Mouse (Mus musculus) midbrain, postnatal 0 days (tissue): ENCODE measurements around the gene Arxes1. TPM values are rescaled to one million over a fixed set of nuclear protein-coding genes. Genes with fewer than 3 reads are reported as not detected.
"Not testable (repeated sequence)": the region's sequence is repeated elsewhere in the genome, so short reads cannot be mapped to it uniquely, and the experiment has no call there.

ENCODE experiments used
- ATAC-seq: fragments of 200-750 bp; cut with Nextera tagmentation; 2 replicates; pipeline ENCODE4 v1.8.0; 2017; ENCODE audit warnings: moderate number of reproducible peaks, mild to moderate bottlenecking, moderate TSS enrichment, moderate library complexity; ENCODE audit not compliant: low FRiP score
- DNase-seq: peaks from one replicate; pipeline ENCODE4 v3.0.0-alpha.2; 2015; ENCODE audit warnings: low spot score
- H3K27ac ChIP-seq: fragments of 300-500 bp; sonication (generic); 2 replicates; pipeline ENCODE4 v1.5.1; 2014; ENCODE audit warnings: low read depth, mild to moderate bottlenecking, low read length, mixed read lengths
- H3K27me3 ChIP-seq: fragments of 300-500 bp; sonication (generic); 2 replicates; pipeline ENCODE4 v1.6.1; 2014; ENCODE audit warnings: low read length, control low read depth, mixed read lengths; ENCODE audit not compliant: insufficient read depth
- H3K36me3 ChIP-seq: fragments of 300-500 bp; sonication (generic); 2 replicates; pipeline ENCODE4 v1.6.1; 2014; ENCODE audit warnings: low read length, control low read depth, mixed read lengths; ENCODE audit not compliant: insufficient read depth
- H3K4me1 ChIP-seq: fragments of 300-500 bp; sonication (generic); 2 replicates; pipeline ENCODE4 v1.6.1; 2014; ENCODE audit warnings: mild to moderate bottlenecking, control low read depth, antibody characterized with exemption, low read length, mixed read lengths; ENCODE audit not compliant: insufficient read depth
- H3K4me2 ChIP-seq: fragments of 300-500 bp; sonication (generic); 2 replicates; pipeline ENCODE4 v1.6.1; 2014; ENCODE audit warnings: low read depth, mild to moderate bottlenecking, low read length, mixed read lengths; ENCODE audit not compliant: poor library complexity, severe bottlenecking
- H3K4me3 ChIP-seq: fragments of 300-500 bp; sonication (generic); 2 replicates; pipeline ENCODE4 v1.5.1; 2014; ENCODE audit warnings: low read depth, mild to moderate bottlenecking, low read length, moderate library complexity
- H3K9ac ChIP-seq: fragments of 300-500 bp; sonication (generic); replicated peaks from 2 replicates; pipeline ENCODE4 v1.6.1; 2014; ENCODE audit warnings: mild to moderate bottlenecking, low read length, moderate library complexity, mixed read lengths; ENCODE audit not compliant: poor library complexity, severe bottlenecking
- H3K9me3 ChIP-seq: fragments of 300-500 bp; sonication (generic); 2 replicates; pipeline ENCODE4 v1.6.1; 2016; ENCODE audit warnings: low read length, control low read depth
- CTCF ChIP-seq: IDR thresholded peaks from 2 replicates; pipeline ENCODE4 v1.5.1; 2016; ENCODE audit warnings: antibody characterized with exemption, mild to moderate bottlenecking
- WGBS: fragments of 180-500 bp; shearing (Covaris S2); extraction: QIAGEN DNeasy Blood & Tissue Kit; methylation state at CpG from one replicate; pipeline ENCODE4 v1.1.7; 2014; 5-methylcytosine and 5-hydroxymethylcytosine counted together
- polyA plus RNA-seq: library from polyadenylated mRNA; unstranded; fragments of >200 nt; fragmentation: Nextera tagmentation; extraction: Ambion mirVana; gene quantifications from 2 replicates; pipeline ENCODE4 v1.2.1, GENCODE M21; 2015
- total RNA-seq: library from RNA; depleted of rRNA; stranded (reverse); fragments of >200 nt; gene quantifications from 2 replicates; pipeline ENCODE4 v1.2.3, GENCODE M21; 2014; rRNA removed

Gene Arxes1
- total RNA-seq (73.3 and 85.3 TPM in 2 replicates), polyA plus RNA-seq (228 and 243 TPM in 2 replicates)

DNA sequence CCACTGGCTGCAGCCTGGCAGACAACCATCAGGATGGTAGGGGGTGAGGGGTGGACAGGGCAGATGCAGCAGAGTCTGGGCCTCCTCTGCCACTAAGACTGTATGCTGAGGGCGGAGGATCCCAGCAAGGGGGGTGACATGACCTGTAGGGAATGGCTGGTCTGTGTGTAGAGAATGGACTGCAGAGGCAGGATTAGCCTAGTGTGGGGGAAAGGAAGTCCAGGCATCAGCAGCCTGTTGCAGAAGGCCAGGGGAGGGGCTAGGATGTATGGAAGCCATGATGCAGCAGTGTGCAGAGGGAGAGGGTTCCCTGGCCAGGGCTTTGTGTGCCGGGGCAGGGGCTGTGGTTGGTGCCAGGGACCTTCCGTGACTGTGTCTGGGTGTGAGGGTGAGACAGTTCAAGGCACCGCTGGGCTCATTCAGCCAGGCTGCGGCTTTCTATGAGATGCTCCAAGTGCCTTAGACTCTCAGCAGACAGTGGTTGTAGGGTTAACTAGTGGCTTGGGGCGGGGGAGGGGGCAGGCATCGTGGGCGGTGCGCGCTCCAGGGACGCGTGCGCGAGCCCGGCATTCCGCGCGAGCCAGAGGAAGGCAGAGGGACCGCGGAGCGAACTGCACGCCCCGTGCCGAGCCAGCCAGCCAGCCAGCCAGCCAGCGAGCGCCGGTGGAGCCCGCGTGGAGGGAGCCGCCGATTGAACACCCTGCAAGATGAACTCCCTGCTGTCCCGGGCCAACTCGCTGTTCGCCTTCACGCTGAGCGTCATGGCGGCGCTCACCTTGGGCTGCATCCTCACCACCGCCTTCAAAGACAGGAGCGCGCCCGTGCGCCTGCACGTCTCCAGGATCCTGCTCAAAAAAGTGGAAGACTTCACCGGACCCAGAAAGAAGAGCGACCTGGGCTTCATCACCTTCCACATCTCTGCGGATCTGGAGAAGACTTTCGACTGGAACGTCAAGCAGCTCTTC lies at the start of gene Arxes1:
Gene Arxes1, plus strand, starts transcription at position 569 of the 965 bp plus-strand sequence.
- Histone ChIP-seq H3K4me2 (peak within 1 kb of the TSS; percentile 42), H3K4me3 (peak within 1 kb of the TSS; percentile 35)
- DNase-seq (peak; percentile 3), ATAC-seq (peak; percentile 94)
- H3K36me3 ChIP-seq, H3K27me3 ChIP-seq, H3K9me3 ChIP-seq, H3K4me1 ChIP-seq, H3K27ac ChIP-seq, H3K9ac ChIP-seq: not testable (repeated sequence)
- WGBS, result 13% methylated on average over 14 of the region's 49 CpGs

DNA sequence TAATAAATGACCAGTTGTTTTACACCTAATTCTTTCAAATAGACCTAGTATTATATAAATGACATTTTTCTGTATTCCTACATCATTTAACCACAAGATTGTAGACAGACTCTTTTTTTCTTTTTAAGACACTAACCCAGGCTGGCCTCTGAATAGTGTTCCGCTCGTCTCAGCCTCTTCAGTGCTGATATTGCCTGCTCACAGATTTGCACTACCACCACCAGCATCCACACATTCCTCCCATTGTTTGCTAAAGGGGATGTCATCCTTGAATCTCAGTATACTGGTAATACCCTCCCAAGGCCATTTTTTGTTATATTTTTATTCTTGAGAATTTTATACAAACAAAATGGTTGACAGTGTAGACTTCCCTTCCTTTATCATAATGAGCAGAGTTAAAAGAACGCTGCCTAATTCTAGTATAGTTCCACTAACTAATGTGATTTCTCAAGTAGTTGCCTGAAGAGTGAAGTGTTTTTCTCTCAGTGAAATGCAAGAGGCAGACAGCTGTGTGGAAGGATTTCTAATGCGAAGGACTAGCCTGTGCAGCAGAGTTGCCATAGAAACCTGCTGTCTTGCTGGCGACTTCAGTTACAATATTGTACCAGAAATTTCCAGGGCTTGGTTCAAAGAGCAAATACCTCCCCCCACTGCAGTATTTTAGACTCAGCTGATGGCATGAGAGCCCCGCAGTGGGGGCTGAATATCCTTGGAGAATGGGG lies 48.5 kb upstream of the Arxes1 start:
- Histone ChIP-seq H3K4me3 (no peak overlapping the region), H3K36me3 (no peaks in the 10 kb centered on the region), H3K4me2 (no peak overlapping the region), H3K9ac (no peak overlapping the region), H3K27me3 (no peaks in the 10 kb centered on the region), H3K9me3 (no peaks in the 10 kb centered on the region), H3K27ac (peak overlapping the region; percentile 63; the same call in 1 of the 2 replicates), H3K4me1 (no peaks in the 10 kb centered on the region)
- ATAC-seq (peak; percentile 65; the same call in 1 of the 2 replicates), DNase-seq (peak; percentile 54)
- WGBS, result 38% methylated on average over 6 of the region's 6 CpGs
- TF ChIP-seq CTCF, result no peak

DNA sequence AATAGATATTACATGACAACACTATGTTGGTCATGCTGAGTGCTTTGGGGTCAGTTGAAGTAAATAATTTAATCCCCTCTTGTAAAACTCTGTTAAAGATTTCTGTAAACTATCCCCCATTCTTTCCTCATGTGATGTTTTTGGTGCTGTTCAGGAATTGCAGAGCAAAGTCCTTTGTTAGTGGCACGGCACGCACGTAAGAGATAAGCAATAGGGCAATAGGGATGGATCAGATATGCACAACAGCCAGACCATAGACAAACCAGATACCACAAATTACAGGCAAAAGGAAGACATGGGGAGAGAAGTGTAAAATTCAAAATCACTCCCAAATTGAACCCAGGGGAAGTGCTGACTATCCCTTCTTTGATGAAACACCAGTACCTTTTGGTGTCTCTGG lies 46.9 kb upstream of the Arxes1 start:
- Histone ChIP-seq H3K27me3 (no peaks in the 10 kb centered on the region), H3K4me2 (no peak overlapping the region), H3K4me3 (no peak overlapping the region), H3K4me1 (no peaks in the 10 kb centered on the region), H3K9me3 (no peaks in the 10 kb centered on the region), H3K27ac (no peak overlapping the region), H3K36me3 (no peaks in the 10 kb centered on the region), H3K9ac (no peak overlapping the region)
- TF ChIP-seq CTCF, result no peak
- DNase-seq (no peak), ATAC-seq (no peak)
- 92% methylated on average over 3 of the region's 3 CpGs for WGBS

DNA sequence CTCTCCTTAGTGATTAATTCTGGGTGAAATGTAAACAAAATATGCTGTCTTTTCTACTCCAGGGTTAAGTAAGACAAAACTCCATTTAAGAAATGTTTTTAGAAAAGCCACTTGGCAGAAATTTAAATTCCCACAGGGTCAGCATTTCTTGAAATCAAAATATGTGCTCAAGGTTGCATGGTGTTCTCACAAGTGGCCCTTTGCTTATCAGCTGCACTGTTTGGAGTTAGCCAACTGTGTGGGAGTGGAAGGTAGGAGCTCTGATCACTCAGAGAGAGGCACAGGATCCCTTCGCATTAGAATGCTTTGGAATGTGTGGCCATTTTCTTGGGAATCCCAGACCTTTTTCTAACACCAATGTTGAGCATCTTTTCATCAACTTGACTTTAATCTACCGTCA lies 42.5 kb upstream of the Arxes1 start:
- Histone ChIP-seq H3K27me3 (no peaks in the 10 kb centered on the region), H3K36me3 (no peaks in the 10 kb centered on the region), H3K4me1 (no peaks in the 10 kb centered on the region), H3K27ac (no peak overlapping the region), H3K4me2 (no peak overlapping the region), H3K4me3 (no peak overlapping the region), H3K9ac (no peak overlapping the region), H3K9me3 (no peaks in the 10 kb centered on the region)
- TF ChIP-seq CTCF, result no peak
- 64% methylated on average over 2 of the region's 2 CpGs for WGBS
- no peak for DNase-seq
- ATAC-seq, result no peak

DNA sequence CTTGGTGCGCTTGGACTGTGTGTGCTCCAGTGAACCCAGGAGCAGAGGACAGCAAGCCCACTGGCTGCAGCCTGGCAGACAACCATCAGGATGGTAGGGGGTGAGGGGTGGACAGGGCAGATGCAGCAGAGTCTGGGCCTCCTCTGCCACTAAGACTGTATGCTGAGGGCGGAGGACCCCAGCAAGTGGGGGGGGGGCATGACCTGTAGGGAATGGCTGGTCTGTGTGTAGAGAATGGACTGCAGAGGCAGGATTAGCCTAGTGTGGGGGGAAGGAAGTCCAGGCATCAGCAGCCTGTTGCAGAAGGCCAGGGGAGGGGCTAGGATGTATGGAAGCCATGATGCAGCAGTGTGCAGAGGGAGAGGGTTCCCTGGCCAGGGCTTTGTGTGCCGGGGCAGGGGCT lies 40.0 kb upstream of the Arxes1 start:
- not testable (repeated sequence) for H3K36me3 ChIP-seq, H3K4me2 ChIP-seq, DNase-seq, H3K9me3 ChIP-seq, H3K4me1 ChIP-seq, H3K27ac ChIP-seq, H3K9ac ChIP-seq, H3K27me3 ChIP-seq, H3K4me3 ChIP-seq
- WGBS, result 35% methylated on average over 2 of the region's 3 CpGs
- ATAC-seq, result peak; percentile 90

- H3K27me3 ChIP-seq, H3K4me1 ChIP-seq, DNase-seq, H3K27ac ChIP-seq, H3K9me3 ChIP-seq, H3K9ac ChIP-seq, H3K36me3 ChIP-seq: not testable (repeated sequence)
- Histone ChIP-seq H3K4me3 (peak within 1 kb of the TSS; percentile 38), H3K4me2 (peak within 1 kb of the TSS; percentile 39)
- 20% methylated on average over 1 of the region's 39 CpGs for WGBS
- ATAC-seq, result peak; percentile 92
Measured at GRCm38 (mm10) chrX:135993664-135994119, 39.5 kb upstream of the Arxes1 start, which contains the start of gene Arxes2. Gene Arxes2 (plus strand): TSS chrX:135993824.
